In the genomic region with DNA sequence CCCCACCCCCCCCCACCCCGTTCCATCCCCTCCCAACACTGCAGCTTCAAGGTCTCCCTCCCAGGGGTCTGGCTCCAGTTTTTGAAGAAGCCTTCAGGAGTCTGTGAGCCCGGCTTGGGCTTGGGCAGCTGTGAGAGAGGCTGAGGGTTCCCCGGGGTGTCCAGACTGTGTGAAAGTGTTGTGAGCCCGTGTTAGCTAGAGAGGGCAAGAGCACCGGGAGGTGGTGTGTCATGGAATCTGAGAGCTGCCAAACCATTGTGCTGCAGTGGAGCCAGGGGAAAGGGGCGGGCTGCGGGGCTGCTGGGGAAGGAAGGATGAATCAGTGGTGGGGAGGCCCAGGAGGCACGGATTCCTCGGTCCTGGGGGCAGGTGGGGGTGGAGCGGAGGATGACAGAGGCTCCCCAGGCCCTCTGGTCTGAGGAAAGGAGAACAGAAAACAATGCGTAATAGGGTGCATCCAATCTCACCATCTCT, we compare ENCODE assay signal across 8 mouse cellular contexts. TPM values are rescaled to one million over a fixed set of nuclear protein-coding genes. Genes with fewer than 3 reads are reported as not detected.
DNase-seq lines count a peak whose midpoint lies in the region; ATAC-seq and TF ChIP-seq lines count a peak whose summit lies in the region.
"Had no signal": no experiment of that assay in that cellular context is flagged by ENCODE, and none has a peak within 500 bp of the region (broad histone marks: within the 10 kb centered on the region; RNA-seq: fewer than 3 reads in every experiment).

No protein-coding gene starts in this region.

- no peak for TF ChIP-seq CTCF in E14TG2a.4 (conservative IDR thresholded peaks at IDR 0.05; ENCODE audit: low read length)
- no peak for TF ChIP-seq CTCF in Patski (IDR thresholded peaks at IDR 0.05)

- peak overlapping the region; percentile 37; the same call in 1 of the 2 replicates for H3K4me3 ChIP-seq in E14TG2a.4 (replicated peaks; ENCODE audit: low read length)
- H3K4me3 ChIP-seq in hindbrain, embryonic 11.5 days (ENCODE audit: low read depth, low read length): no peak overlapping the region
- H3K4me3 ChIP-seq: erythroblast, embryonic 14.5 days had no signal

- no peak overlapping the region; the same call in 1 of the 2 replicates for H3K9ac ChIP-seq in hindbrain, embryonic 11.5 days (ENCODE audit: low read depth, low read length)

- CTCF ChIA-PET in Patski (lab: Charles Lee): interaction anchor here (1.4 to 1.6 kb wide), 2 partner anchors 18 to 27 kb away, joined by 3 read pairs; no protein-coding TSS in a partner anchor

- H3K4me2 ChIP-seq in hindbrain, embryonic 11.5 days (replicated peaks; ENCODE audit: low read depth, low read length): peak overlapping the region; percentile 20; the same call in 1 of the 2 replicates

- H3K4me1 ChIP-seq in E14TG2a.4 (replicated peaks; ENCODE audit: low read depth, low read length): peaks cover 55% of the 10 kb centered on the region
- H3K4me1 ChIP-seq in hindbrain, embryonic 11.5 days (replicated peaks; ENCODE audit: control insufficient read depth, insufficient read depth, low read length): peaks cover 24% of the 10 kb centered on the region

- POLR2A ChIA-PET in Patski (lab: Charles Lee): interaction anchor here (0.6 to 0.7 kb wide), 2 partner anchors 32 to 225 kb away, joined by 3 to 4 read pairs; no protein-coding TSS in a partner anchor

- H3K36me3 ChIP-seq in E14TG2a.4 (ENCODE audit: insufficient read depth, low read length): no peaks in the 10 kb centered on the region
- H3K36me3 ChIP-seq in hindbrain, embryonic 11.5 days (ENCODE audit: control insufficient read depth, insufficient read depth, low read length): no peaks in the 10 kb centered on the region

- in situ Hi-C loops in Patski (cut with MboI; ENCODE audit: low pct_unique_long_range_greater_than_20kb): no loop called here

- peak; percentile 61 for ATAC-seq in Patski
- ATAC-seq in hindbrain, embryonic 11.5 days (ENCODE audit: low FRiP score): peak; percentile 43; the same call in 1 of the 2 replicates
- no peak for ATAC-seq in cerebellum, adult (ENCODE audit: insufficient number of reproducible peaks, low FRiP score, low TSS enrichment)

- 4% methylated on average over 11 of the region's 11 CpGs for WGBS in hindbrain, embryonic 11.5 days

- H3K27me3 ChIP-seq in E14TG2a.4 (ENCODE audit: insufficient read depth, low read length) (peaks cover 58% of the 10 kb centered on the region), Patski (no peaks in the 10 kb centered on the region)
- H3K27me3 ChIP-seq in hindbrain, embryonic 11.5 days (ENCODE audit: control insufficient read depth, insufficient read depth, low read length): peaks cover 30% of the 10 kb centered on the region

- no peaks in the 10 kb centered on the region for H3K9me3 ChIP-seq in E14TG2a.4 (ENCODE audit: low read length)
- no peaks in the 10 kb centered on the region for H3K9me3 ChIP-seq in hindbrain, embryonic 11.5 days (ENCODE audit: control insufficient read depth, low read length)

- H3K27ac ChIP-seq in hindbrain, embryonic 11.5 days (ENCODE audit: low read depth, low read length): peak overlapping the region; percentile 53

- DNase-seq in Patski (ENCODE audit: low read depth, low spot score): peak; percentile 90
- peak; percentile 64 for DNase-seq in gastrocnemius, adult 18-20 months (ENCODE audit: low spot score)
- peak; percentile 48 for DNase-seq in hindbrain, embryonic 11.5 days (ENCODE audit: low spot score)
- peak; percentile 62 to 72 for DNase-seq in lung, postnatal 4 days
- DNase-seq in frontal cortex, postnatal 36 days (ENCODE audit: low spot score in 2 of 2): no peak

RNA-seq across cellular contexts. Expression of a gene that starts 3.4 kb away (rescaled TPM):
- 94.6 TPM for polyA plus RNA-seq in Patski (2021)
- 100 to 1,000 TPM; 349 to 691 TPM for total RNA-seq in gastrocnemius, adult 18-20 months (2021)
- 2.5 and 2.9 TPM in 2 replicates for polyA plus RNA-seq in hindbrain, embryonic 11.5 days (2014; fragmentation: Nextera tagmentation; extraction: Ambion mirVana)
- polyA plus RNA-seq: erythroblast, embryonic 14.5 days had no signal

RNA-seq across cellular contexts. Expression of a gene that starts 31.0 kb away (rescaled TPM):
- 300 TPM for polyA plus RNA-seq in Patski (2021)
- 100 to 1,000 TPM; 118 to 125 TPM for total RNA-seq in gastrocnemius, adult 18-20 months (2021)
- polyA plus RNA-seq in hindbrain, embryonic 11.5 days (2014; fragmentation: Nextera tagmentation; extraction: Ambion mirVana): 209 and 215 TPM in 2 replicates

RNA-seq across cellular contexts. Expression of a gene that starts 34.7 kb away (rescaled TPM):
- not detected for polyA plus RNA-seq in Patski (2021)
- under 1 TPM in 1 of 2 experiments, not detected in 1; 0.37 TPM for total RNA-seq in gastrocnemius, adult 18-20 months (2021)
- polyA plus RNA-seq in hindbrain, embryonic 11.5 days (2014; fragmentation: Nextera tagmentation; extraction: Ambion mirVana): not detected in 2 replicates
- polyA plus RNA-seq: erythroblast, embryonic 14.5 days had no signal

RNA-seq across cellular contexts. Expression of a gene that starts 40.4 kb away (rescaled TPM):
- 27.6 TPM for polyA plus RNA-seq in Patski (2021)
- total RNA-seq in gastrocnemius, adult 18-20 months (2021): 10 to 100 TPM; 11.8 to 12.2 TPM
- 25.4 and 27.0 TPM in 2 replicates for polyA plus RNA-seq in hindbrain, embryonic 11.5 days (2014; fragmentation: Nextera tagmentation; extraction: Ambion mirVana)
- polyA plus RNA-seq: erythroblast, embryonic 14.5 days had no signal

RNA-seq across cellular contexts. Expression of a gene that starts 48.2 kb away (rescaled TPM):
- 0.28 TPM for polyA plus RNA-seq in Patski (2021)
- total RNA-seq in gastrocnemius, adult 18-20 months (2021): under 1 TPM in 1 of 2 experiments, not detected in 1; 0.26 TPM
- 0.10 and 0.31 TPM in 2 replicates for polyA plus RNA-seq in hindbrain, embryonic 11.5 days (2014; fragmentation: Nextera tagmentation; extraction: Ambion mirVana)
- polyA plus RNA-seq: erythroblast, embryonic 14.5 days had no signal

Comparison
In these comparisons a context has a peak if more than half of its experiments do, and no peak if none do; other contexts are left out.
1. DNase-seq: peak in Patski (single experiment), gastrocnemius, adult 18-20 months (single experiment), hindbrain, embryonic 11.5 days (single experiment) and lung, postnatal 4 days (2 of 2); none in frontal cortex, postnatal 36 days (0 of 2).
2. RNA of a gene that starts 3.4 kb away (polyA plus RNA-seq): 94.6 TPM in Patski (single experiment); 2.5 to 2.9 TPM in hindbrain, embryonic 11.5 days; every median in the first group is over 10 times any median in the second.